Mouse (Mus musculus): Measurements from ENCODE around the gene Trmt112. TPM values are rescaled to one million over a fixed set of nuclear protein-coding genes. Genes with fewer than 3 reads are reported as not detected.

Gene Trmt112
- polyA plus RNA-seq, 1 experiment: 28.6 TPM

DNA sequence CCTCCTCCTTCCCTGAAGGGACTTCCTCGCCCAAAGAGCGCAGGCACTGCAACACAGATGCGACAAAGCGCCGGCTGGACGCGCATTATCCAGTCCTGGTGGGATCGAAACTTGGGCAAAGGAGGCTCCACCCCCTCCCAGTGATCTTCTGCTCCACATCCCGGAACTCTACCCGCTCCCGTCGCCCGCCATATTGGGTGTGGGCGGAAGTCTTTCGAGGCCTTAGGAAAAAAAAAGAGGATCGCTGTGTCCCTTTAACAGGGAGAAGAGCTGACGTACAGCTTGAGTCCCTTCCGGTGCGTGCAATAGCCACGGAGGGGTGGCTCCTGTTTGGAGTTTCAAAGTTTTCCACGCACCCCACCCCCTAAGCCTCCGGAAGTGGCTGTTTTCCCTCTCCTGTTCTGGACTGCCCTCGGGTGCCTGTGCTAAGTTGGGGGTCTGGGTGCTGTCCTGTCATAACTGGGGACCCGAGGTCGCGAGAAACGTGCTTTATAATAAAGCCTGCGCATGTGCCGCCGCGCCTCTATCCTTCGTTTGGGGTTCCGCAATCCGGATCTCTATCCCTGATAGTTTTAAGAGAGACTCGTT is 42.0 kb downstream of the Trmt112 start:
- whole genome bisulfite sequencing: under 1% methylated on average over 35 of the region's 35 CpGs
- peak overlapping the region; percentile 85 for H3K27ac ChIP-seq (ENCODE audit: control insufficient read depth, insufficient read depth, low read depth, low read length, poor library complexity)
- TF ChIP-seq CTCF (IDR thresholded peaks at IDR 0.05; ENCODE audit: control insufficient read depth, insufficient read depth, low read length): peak; percentile 4; the same call in 1 of the 2 replicates
- TF ChIP-seq POLR2A (IDR thresholded peaks at IDR 0.05; ENCODE audit: borderline replicate concordance, control insufficient read depth, low read depth, low read length): peak; percentile 78; the same call in 1 of the 2 replicates
- peaks cover 2% of the 10 kb centered on the region; the same call in 1 of the 2 replicates for H3K4me1 ChIP-seq (ENCODE audit: control insufficient read depth, insufficient read depth, low read length)
- peak overlapping the region; percentile 84 for H3K4me3 ChIP-seq (replicated peaks; ENCODE audit: control insufficient read depth, low read depth, low read length)

- 3% methylated on average over 31 of the region's 31 CpGs for WGBS
- H3K4me3 ChIP-seq (replicated peaks; ENCODE audit: control insufficient read depth, low read depth, low read length): peak overlapping the region; percentile 84
- TF ChIP-seq POLR2A (IDR thresholded peaks at IDR 0.05; ENCODE audit: borderline replicate concordance, control insufficient read depth, low read depth, low read length) (0 out of 2 replicates have a peak, but pooled peaks have one; percentile 7), CTCF (IDR thresholded peaks at IDR 0.05; ENCODE audit: control insufficient read depth, insufficient read depth, low read length) (no peak)
- H3K27ac ChIP-seq (ENCODE audit: control insufficient read depth, insufficient read depth, low read depth, low read length, poor library complexity): peak overlapping the region; percentile 85
- peaks cover 2% of the 10 kb centered on the region; the same call in 1 of the 2 replicates for H3K4me1 ChIP-seq (ENCODE audit: control insufficient read depth, insufficient read depth, low read length)
These were observed 42.7 kb downstream of the Trmt112 start for GRCm38 (mm10) chr19:6951994-6952711.

DNA sequence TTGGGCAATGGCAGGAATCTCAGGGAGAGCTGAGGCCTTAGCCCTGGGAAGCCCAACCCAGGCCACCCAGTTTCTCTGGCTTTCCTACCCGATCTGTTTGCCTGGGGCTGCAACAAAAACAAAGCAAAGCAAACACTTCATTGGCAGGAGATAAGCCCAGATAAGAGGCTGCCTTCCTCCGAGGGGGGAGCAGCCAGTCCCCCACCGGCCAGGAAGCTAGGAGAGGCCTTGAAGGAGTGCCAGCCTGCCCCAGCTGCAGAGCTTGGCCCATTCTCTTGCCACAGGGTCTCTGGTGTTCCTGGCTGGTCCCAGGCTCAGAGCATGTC is 43.2 kb downstream of the Trmt112 start:
- TF ChIP-seq POLR2A (IDR thresholded peaks at IDR 0.05; ENCODE audit: borderline replicate concordance, control insufficient read depth, low read depth, low read length) (no peak), CTCF (IDR thresholded peaks at IDR 0.05; ENCODE audit: control insufficient read depth, insufficient read depth, low read length) (no peak)
- peaks cover 2% of the 10 kb centered on the region; the same call in 1 of the 2 replicates for H3K4me1 ChIP-seq (ENCODE audit: control insufficient read depth, insufficient read depth, low read length)
- H3K27ac ChIP-seq (ENCODE audit: control insufficient read depth, insufficient read depth, low read depth, low read length, poor library complexity): peak overlapping the region; percentile 15; the same call in 1 of the 2 replicates
- 15% methylated on average over 3 of the region's 3 CpGs for WGBS
- H3K4me3 ChIP-seq (replicated peaks; ENCODE audit: control insufficient read depth, low read depth, low read length): no peak overlapping the region

DNA sequence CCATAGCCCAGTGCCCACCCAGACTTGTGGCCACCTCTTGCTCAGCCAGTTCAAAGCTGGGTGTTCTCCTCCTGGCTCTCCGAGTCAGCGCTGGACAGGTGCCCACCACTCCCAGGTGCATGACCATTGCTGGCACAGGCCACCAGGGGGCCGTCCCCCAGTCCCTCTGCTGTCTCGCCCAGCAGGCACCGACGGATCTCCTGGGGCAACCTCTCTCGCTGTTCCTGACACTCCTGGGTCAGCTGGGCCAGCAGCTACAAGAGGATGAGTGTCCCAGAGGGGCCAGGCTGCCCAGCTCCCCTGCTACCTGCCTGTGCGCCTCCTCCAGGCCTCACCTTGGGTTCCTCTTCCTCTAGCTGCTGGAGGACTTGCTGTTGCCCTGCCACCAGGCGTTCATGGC is 44.5 kb downstream of the Trmt112 start:
- Histone ChIP-seq H3K4me3 (replicated peaks; ENCODE audit: control insufficient read depth, low read depth, low read length) (no peak overlapping the region), H3K4me1 (ENCODE audit: control insufficient read depth, insufficient read depth, low read length) (peaks cover 2% of the 10 kb centered on the region; the same call in 1 of the 2 replicates), H3K27ac (ENCODE audit: control insufficient read depth, insufficient read depth, low read depth, low read length, poor library complexity) (no peak overlapping the region)
- 58% methylated on average over 9 of the region's 9 CpGs for WGBS
- TF ChIP-seq CTCF (IDR thresholded peaks at IDR 0.05; ENCODE audit: control insufficient read depth, insufficient read depth, low read length) (peak; percentile 49; the same call in 1 of the 2 replicates), POLR2A (IDR thresholded peaks at IDR 0.05; ENCODE audit: borderline replicate concordance, control insufficient read depth, low read depth, low read length) (no peak)

DNA sequence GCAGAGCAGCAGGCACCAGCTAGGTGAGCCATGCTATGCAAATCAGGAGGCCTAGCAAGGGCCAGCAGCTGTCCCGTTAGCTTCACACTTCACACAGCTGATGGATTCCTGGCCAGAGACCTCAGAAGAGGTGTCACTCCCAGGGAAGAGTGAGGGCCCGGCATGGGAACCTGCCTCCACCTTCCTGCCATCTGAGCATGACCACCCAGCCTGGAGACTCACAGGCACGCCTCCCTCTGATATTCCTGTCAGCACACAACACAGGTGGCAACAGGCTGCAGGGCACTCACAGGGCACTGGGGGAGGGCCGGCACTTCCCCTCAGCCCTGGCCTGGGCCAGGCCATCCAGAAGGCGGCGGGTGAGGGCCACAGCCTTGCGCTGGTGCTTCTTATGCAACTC is 45.9 kb downstream of the Trmt112 start:
- Histone ChIP-seq H3K4me3 (replicated peaks; ENCODE audit: control insufficient read depth, low read depth, low read length) (no peak overlapping the region), H3K27ac (ENCODE audit: control insufficient read depth, insufficient read depth, low read depth, low read length, poor library complexity) (no peak overlapping the region), H3K4me1 (ENCODE audit: control insufficient read depth, insufficient read depth, low read length) (peaks cover 2% of the 10 kb centered on the region; the same call in 1 of the 2 replicates)
- TF ChIP-seq POLR2A (IDR thresholded peaks at IDR 0.05; ENCODE audit: borderline replicate concordance, control insufficient read depth, low read depth, low read length) (no peak), CTCF (IDR thresholded peaks at IDR 0.05; ENCODE audit: control insufficient read depth, insufficient read depth, low read length) (no peak)
- 61% methylated on average over 7 of the region's 7 CpGs for WGBS

GRCm38 (mm10) chr19:6956461-6956860 is 47.0 kb downstream of the Trmt112 start:
- peaks cover 2% of the 10 kb centered on the region; the same call in 1 of the 2 replicates for H3K4me1 ChIP-seq (ENCODE audit: control insufficient read depth, insufficient read depth, low read length)
- no peak overlapping the region for H3K4me3 ChIP-seq (replicated peaks; ENCODE audit: control insufficient read depth, low read depth, low read length)
- no peak for TF ChIP-seq POLR2A (IDR thresholded peaks at IDR 0.05; ENCODE audit: borderline replicate concordance, control insufficient read depth, low read depth, low read length)
- no peak for TF ChIP-seq CTCF (IDR thresholded peaks at IDR 0.05; ENCODE audit: control insufficient read depth, insufficient read depth, low read length)
- H3K27ac ChIP-seq (ENCODE audit: control insufficient read depth, insufficient read depth, low read depth, low read length, poor library complexity): no peak overlapping the region
- WGBS: 72% methylated on average over 10 of the region's 10 CpGs

Other genes starting within 250 kb of the Trmt112 start
- 4.7 and 5.5 TPM in 2 replicates for gene Rps6ka4, start 69.1 kb upstream of the Trmt112 start, polyA plus RNA-seq (2011; ENCODE audit: insufficient read depth, insufficient read length, low replicate concordance, missing spikeins)
- 29.0 and 66.6 TPM in 2 replicates for gene Ccdc88b, start 51.5 kb upstream of the Trmt112 start, polyA plus RNA-seq (2011; ENCODE audit: insufficient read depth, insufficient read length, low replicate concordance, missing spikeins)
- 181 and 324 TPM in 2 replicates for gene Prdx5, start 408 bp downstream of the Trmt112 start, polyA plus RNA-seq (2011; ENCODE audit: insufficient read depth, insufficient read length, low replicate concordance, missing spikeins)
- 25.1 and 27.2 TPM in 2 replicates for gene Esrra, start 12.1 kb downstream of the Trmt112 start, polyA plus RNA-seq (2011; ENCODE audit: insufficient read depth, insufficient read length, low replicate concordance, missing spikeins)
- 2.6 TPM in 1 of 2 replicates, not detected in the other for gene Catsperz, start 15.7 kb downstream of the Trmt112 start, polyA plus RNA-seq (2011; ENCODE audit: insufficient read depth, insufficient read length, low replicate concordance, missing spikeins)
- not detected in 2 replicates for gene Kcnk4, start 24.8 kb downstream of the Trmt112 start, polyA plus RNA-seq (2011; ENCODE audit: insufficient read depth, insufficient read length, low replicate concordance, missing spikeins)
- 15.4 and 20.4 TPM in 2 replicates for gene Bad, start 32.2 kb downstream of the Trmt112 start, polyA plus RNA-seq (2011; ENCODE audit: insufficient read depth, insufficient read length, low replicate concordance, missing spikeins)
- gene Gpr137, start 32.8 kb downstream of the Trmt112 start, polyA plus RNA-seq (2011; ENCODE audit: insufficient read depth, insufficient read length, low replicate concordance, missing spikeins): 18.7 and 31.9 TPM in 2 replicates
- 83.5 and 137 TPM in 2 replicates for gene Ppp1r14b, start 65.3 kb downstream of the Trmt112 start, polyA plus RNA-seq (2011; ENCODE audit: insufficient read depth, insufficient read length, low replicate concordance, missing spikeins)
- gene Plcb3, start 66.8 kb downstream of the Trmt112 start, polyA plus RNA-seq (2011; ENCODE audit: insufficient read depth, insufficient read length, low replicate concordance, missing spikeins): 9.7 and 14.6 TPM in 2 replicates
- gene Fkbp2, start 70.8 kb downstream of the Trmt112 start, polyA plus RNA-seq (2011; ENCODE audit: insufficient read depth, insufficient read length, low replicate concordance, missing spikeins): 40.9 and 42.3 TPM in 2 replicates
- 10.0 and 14.0 TPM in 2 replicates for gene Vegfb, start 78.0 kb downstream of the Trmt112 start, polyA plus RNA-seq (2011; ENCODE audit: insufficient read depth, insufficient read length, low replicate concordance, missing spikeins)
- 14.8 and 28.8 TPM in 2 replicates for gene Dnajc4, start 82.9 kb downstream of the Trmt112 start, polyA plus RNA-seq (2011; ENCODE audit: insufficient read depth, insufficient read length, low replicate concordance, missing spikeins)
- 13.2 and 20.7 TPM in 2 replicates for gene Nudt22, start 86.4 kb downstream of the Trmt112 start, polyA plus RNA-seq (2011; ENCODE audit: insufficient read depth, insufficient read length, low replicate concordance, missing spikeins)
- 4.6 TPM in 1 of 2 replicates, not detected in the other for gene Trpt1, start 86.4 kb downstream of the Trmt112 start, polyA plus RNA-seq (2011; ENCODE audit: insufficient read depth, insufficient read length, low replicate concordance, missing spikeins)
- gene Fermt3, start 109.8 kb downstream of the Trmt112 start, polyA plus RNA-seq (2011; ENCODE audit: insufficient read depth, insufficient read length, low replicate concordance, missing spikeins): 149 and 202 TPM in 2 replicates
- 54.6 and 95.7 TPM in 2 replicates for gene Stip1, start 130.3 kb downstream of the Trmt112 start, polyA plus RNA-seq (2011; ENCODE audit: insufficient read depth, insufficient read length, low replicate concordance, missing spikeins)
- 4.8 and 6.2 TPM in 2 replicates for gene Macrod1, start 147.1 kb downstream of the Trmt112 start, polyA plus RNA-seq (2011; ENCODE audit: insufficient read depth, insufficient read length, low replicate concordance, missing spikeins)
- not detected in 2 replicates for gene Flrt1, start 196.0 kb downstream of the Trmt112 start, polyA plus RNA-seq (2011; ENCODE audit: insufficient read depth, insufficient read length, low replicate concordance, missing spikeins)